Mouse (Mus musculus) heart, embryonic 13.5 days (tissue): ENCODE measurements around the gene Il1rl1. TPM values are rescaled to one million over a fixed set of nuclear protein-coding genes. Genes with fewer than 3 reads are reported as not detected.

Experiments
- ATAC-seq: fragments of 200-750 bp; cut with Nextera tagmentation; 2 replicates; pipeline ENCODE4 v1.8.0; 2017; ENCODE audit warnings: moderate TSS enrichment; ENCODE audit not compliant: insufficient number of reproducible peaks, low FRiP score, low TSS enrichment; ENCODE audit errors: extremely low read depth
- H3K27ac ChIP-seq: fragments of 300-500 bp; sonication (generic); replicated peaks from 2 replicates; pipeline ENCODE4 v1.5.1; 2015; ENCODE audit warnings: moderate library complexity, mild to moderate bottlenecking, inconsistent platforms
- H3K27me3 ChIP-seq: fragments of 300-500 bp; sonication (generic); replicated peaks from 2 replicates; pipeline ENCODE4 v1.6.1; 2015; ENCODE audit warnings: mild to moderate bottlenecking, inconsistent platforms
- H3K36me3 ChIP-seq: fragments of 300-500 bp; sonication (generic); 2 replicates; pipeline ENCODE4 v1.6.1; 2015; ENCODE audit warnings: mild to moderate bottlenecking, inconsistent platforms
- H3K4me1 ChIP-seq: fragments of 300-500 bp; sonication (generic); 2 replicates; pipeline ENCODE4 v1.6.1; 2015; ENCODE audit warnings: inconsistent platforms
- H3K4me2 ChIP-seq: fragments of 300-500 bp; sonication (generic); 2 replicates; pipeline ENCODE4 v1.6.1; 2015; ENCODE audit warnings: inconsistent platforms, mild to moderate bottlenecking, moderate library complexity
- H3K4me3 ChIP-seq: fragments of 300-500 bp; sonication (generic); 2 replicates; pipeline ENCODE4 v1.5.1; 2015; ENCODE audit warnings: moderate library complexity, mild to moderate bottlenecking, inconsistent platforms
- H3K9ac ChIP-seq: fragments of 300-500 bp; sonication (generic); 2 replicates; pipeline ENCODE4 v1.6.1; 2015; ENCODE audit warnings: inconsistent platforms, mild to moderate bottlenecking, moderate library complexity
- H3K9me3 ChIP-seq: fragments of 300-500 bp; sonication (generic); 2 replicates; pipeline ENCODE4 v1.6.1; 2016; ENCODE audit warnings: inconsistent platforms
- WGBS: fragments of 180-500 bp; shearing (Covaris S2); methylation state at CpG from one replicate; pipeline ENCODE4 v1.1.7; 2015; ENCODE audit warnings: mixed read lengths; 5-methylcytosine and 5-hydroxymethylcytosine counted together
- polyA plus RNA-seq: library from polyadenylated mRNA; unstranded; fragments of >200 nt; fragmentation: Nextera tagmentation; extraction: Ambion mirVana; gene quantifications from 2 replicates; pipeline ENCODE4 v1.2.1, GENCODE M21; 2015

Il1rl1 gene
- polyA plus RNA-seq, 1 experiment from 2014 or later = 0.19 TPM

DNA sequence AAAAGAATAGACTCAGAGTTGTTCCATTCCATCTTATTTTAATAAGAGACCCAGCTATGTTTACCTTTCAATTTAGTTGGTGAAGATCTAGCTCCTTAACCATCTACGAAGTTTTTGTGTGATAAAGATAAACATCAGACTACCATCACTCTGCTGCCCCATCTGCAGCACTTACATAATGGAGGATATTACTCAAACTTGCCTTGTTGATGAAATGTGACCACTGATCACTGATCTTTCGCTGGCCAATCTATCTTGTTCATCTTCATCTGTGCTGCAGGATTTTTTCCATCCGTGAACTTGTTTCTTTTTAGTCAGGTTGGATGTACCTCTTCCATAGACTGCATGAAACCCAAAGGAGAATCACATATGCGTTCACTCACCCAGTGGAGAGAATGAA lies 65.2 kb downstream of the Il1rl1 start:
- H3K9ac ChIP-seq = no peak overlapping the region
- no peak for ATAC-seq
- no peak overlapping the region for H3K27ac ChIP-seq
- H3K4me2 ChIP-seq = no peak overlapping the region
- H3K36me3 ChIP-seq = no peaks in the 10 kb centered on the region
- H3K4me3 ChIP-seq = no peak overlapping the region
- H3K4me1 ChIP-seq = no peaks in the 10 kb centered on the region
- H3K9me3 ChIP-seq = no peaks in the 10 kb centered on the region
- WGBS = 72% methylated on average over 4 of the region's 4 CpGs
- no peaks in the 10 kb centered on the region; the same call in 1 of the 2 replicates for H3K27me3 ChIP-seq

- no peak for ATAC-seq
- Histone ChIP-seq H3K27me3 (no peaks in the 10 kb centered on the region; the same call in 1 of the 2 replicates), H3K9me3 (no peaks in the 10 kb centered on the region), H3K4me2 (no peak overlapping the region), H3K27ac (no peak overlapping the region), H3K36me3 (no peaks in the 10 kb centered on the region), H3K4me3 (no peak overlapping the region), H3K9ac (no peak overlapping the region), H3K4me1 (no peaks in the 10 kb centered on the region)
- 86% methylated on average over 1 of the region's 1 CpGs for WGBS
Observed at GRCm38 (mm10) chr1:40499708-40500107, 70.3 kb downstream of the Il1rl1 start.

DNA sequence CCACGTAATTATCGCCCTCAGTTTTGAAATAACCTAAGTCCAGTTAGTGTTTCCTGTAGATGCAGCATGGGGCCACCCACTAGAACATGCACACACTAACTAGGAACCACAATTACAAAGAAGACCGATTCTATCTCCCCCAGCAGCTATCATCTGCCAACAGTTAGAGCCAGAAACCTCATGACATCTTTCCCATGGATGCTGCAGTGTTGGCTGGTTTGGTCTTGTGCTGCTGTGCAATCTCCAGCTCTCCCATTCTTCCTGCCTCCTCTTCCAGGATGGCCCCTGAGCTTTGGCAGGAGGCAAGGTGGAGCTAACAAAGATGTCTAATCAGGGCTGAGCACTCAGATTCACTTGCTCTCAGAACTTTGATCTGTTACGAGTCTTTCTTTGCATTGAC lies 71.8 kb downstream of the Il1rl1 start:
- WGBS = 68% methylated on average over 4 of the region's 4 CpGs
- Histone ChIP-seq H3K36me3 (no peaks in the 10 kb centered on the region), H3K4me1 (no peaks in the 10 kb centered on the region), H3K4me2 (no peak overlapping the region), H3K27me3 (no peaks in the 10 kb centered on the region; the same call in 1 of the 2 replicates), H3K4me3 (no peak overlapping the region), H3K9ac (no peak overlapping the region), H3K9me3 (no peaks in the 10 kb centered on the region), H3K27ac (no peak overlapping the region)
- no peak for ATAC-seq

- Histone ChIP-seq H3K27me3 (no peaks in the 10 kb centered on the region; the same call in 1 of the 2 replicates), H3K4me2 (no peak overlapping the region), H3K27ac (no peak overlapping the region), H3K36me3 (no peaks in the 10 kb centered on the region), H3K9ac (no peak overlapping the region), H3K4me1 (no peaks in the 10 kb centered on the region), H3K4me3 (no peak overlapping the region), H3K9me3 (no peaks in the 10 kb centered on the region)
- no peak for ATAC-seq
- WGBS = 76% methylated on average over 11 of the region's 11 CpGs
Observed at GRCm38 (mm10) chr1:40501546-40502398, 72.4 kb downstream of the Il1rl1 start.

DNA sequence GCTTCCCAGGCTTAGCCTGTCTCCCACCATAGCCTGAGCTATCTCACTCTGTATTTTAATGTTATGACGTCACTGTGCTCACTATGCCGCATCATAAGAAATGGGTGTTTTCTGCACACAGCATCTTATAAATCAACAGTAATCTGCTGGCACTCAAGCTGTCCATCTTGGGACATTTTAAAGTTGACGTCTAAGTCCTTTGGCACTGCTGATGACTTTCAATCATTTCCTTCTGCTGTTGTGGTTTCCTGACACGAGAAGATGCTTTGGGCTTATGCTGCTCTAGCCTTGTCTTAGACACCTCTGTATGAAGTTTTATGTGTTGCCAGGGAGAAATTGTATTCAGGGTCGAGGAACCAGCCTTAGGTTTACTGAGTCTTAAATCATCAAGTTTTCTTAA lies 75.2 kb downstream of the Il1rl1 start:
- Histone ChIP-seq H3K36me3 (no peaks in the 10 kb centered on the region), H3K4me2 (no peak overlapping the region), H3K27ac (no peak overlapping the region), H3K4me1 (no peaks in the 10 kb centered on the region), H3K9me3 (no peaks in the 10 kb centered on the region), H3K4me3 (no peak overlapping the region), H3K27me3 (no peaks in the 10 kb centered on the region), H3K9ac (no peak overlapping the region)
- no peak for ATAC-seq
- WGBS = 75% methylated on average over 5 of the region's 5 CpGs

Other genes with a start within 250 kb of the Il1rl1 start
- gene Il1r1, start 204.5 kb upstream of the Il1rl1 start, polyA plus RNA-seq = 6.2 and 6.3 TPM in 2 replicates
- gene Il1rl2, start 105.0 kb upstream of the Il1rl1 start, polyA plus RNA-seq = 3.5 and 3.8 TPM in 2 replicates
- not detected in 2 replicates for gene Il18r1, start 36.0 kb downstream of the Il1rl1 start, polyA plus RNA-seq
- 0.05 and 0.08 TPM in 2 replicates for gene Il18rap, start 85.8 kb downstream of the Il1rl1 start, polyA plus RNA-seq
- not detected in 2 replicates for gene Slc9a4, start 150.5 kb downstream of the Il1rl1 start, polyA plus RNA-seq